Mouse (Mus musculus): ENCODE measurements around the gene Ide.

DNA sequence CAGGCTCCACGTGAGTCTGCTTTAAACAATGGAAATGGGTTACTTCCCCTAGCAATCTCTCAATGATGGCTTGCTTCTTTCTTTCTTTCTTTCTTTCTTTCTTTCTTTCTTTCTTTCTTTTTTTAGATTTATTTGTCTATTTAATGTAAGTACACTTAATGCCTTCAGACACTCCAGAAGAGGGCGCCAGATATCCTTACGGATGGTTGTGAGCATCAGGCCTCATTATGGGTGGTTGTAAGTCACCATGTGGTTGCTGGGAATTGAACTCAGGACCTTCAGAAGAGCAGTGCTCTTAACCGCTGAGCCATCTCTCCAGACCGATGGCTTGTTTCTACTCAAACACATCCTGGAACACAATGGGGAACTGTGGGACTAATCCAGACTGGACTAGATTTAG, 96.5 kb downstream of the Ide start:
- TF ChIP-seq GATA1 (IDR thresholded peaks at IDR 0.05; ENCODE audit: borderline replicate concordance, low read length) (no peak), FLI1 (IDR thresholded peaks at IDR 0.05; ENCODE audit: low read length) (no peak)
